Mouse (Mus musculus) activated CD4-positive, CD25-positive, alpha-beta regulatory T cell, adult 4 months (primary cell): ENCODE results near the gene Aym1. TPM values are rescaled to one million over a fixed set of nuclear protein-coding genes. Genes with fewer than 3 reads are reported as not detected.
"Not testable (repeated sequence)": the region's sequence is repeated elsewhere in the genome, so short reads cannot be mapped to it uniquely, and the experiment has no call there.

Experiments
- ATAC-seq: one replicate; pipeline ENCODE4 v1.8.0; 2017
- polyA plus RNA-seq, 2 experiments: library from polyadenylated mRNA; unstranded; fragments of 100-300 nt; shearing (Covaris generic); gene quantifications; one replicate each; pipeline ENCODE4 v1.2.1; 2017

The Aym1 gene
- polyA plus RNA-seq, 2 experiments from 2014 or later = not detected

GRCm38 (mm10) chr5:113354311-113354710, 2.8 kb upstream of the Aym1 start:
- ATAC-seq = no peak

- no peak for ATAC-seq
Observed at GRCm38 (mm10) chr5:113357656-113358055, 562 bp downstream of the Aym1 start.

GRCm38 (mm10) chr5:113358833-113359232, 1.7 kb downstream of the Aym1 start:
- no peak for ATAC-seq

- no peak for ATAC-seq
Observed at GRCm38 (mm10) chr5:113361283-113361682, 4.2 kb downstream of the Aym1 start.

GRCm38 (mm10) chr5:113362258-113362996, 5.3 kb downstream of the Aym1 start:
- ATAC-seq = no peak

GRCm38 (mm10) chr5:113363177-113363576, 6.1 kb downstream of the Aym1 start:
- no peak for ATAC-seq

- no peak for ATAC-seq
Observed at GRCm38 (mm10) chr5:113365921-113366320, 8.8 kb downstream of the Aym1 start.

- ATAC-seq = not testable (repeated sequence)
Observed at GRCm38 (mm10) chr5:113367726-113368125, 10.6 kb downstream of the Aym1 start.

GRCm38 (mm10) chr5:113369262-113369868, 12.3 kb downstream of the Aym1 start:
- no peak for ATAC-seq

- ATAC-seq = no peak
Observed at GRCm38 (mm10) chr5:113372449-113372848, 15.4 kb downstream of the Aym1 start.

- ATAC-seq = no peak
Observed at GRCm38 (mm10) chr5:113372995-113373950, 16.2 kb downstream of the Aym1 start.

GRCm38 (mm10) chr5:113374290-113374689, 17.2 kb downstream of the Aym1 start:
- no peak for ATAC-seq

- no peak for ATAC-seq
Observed at GRCm38 (mm10) chr5:113375783-113376182, 18.7 kb downstream of the Aym1 start.

- ATAC-seq = no peak
Observed at GRCm38 (mm10) chr5:113376292-113376691, 19.2 kb downstream of the Aym1 start.

GRCm38 (mm10) chr5:113379416-113379815, 22.3 kb downstream of the Aym1 start:
- no peak for ATAC-seq

GRCm38 (mm10) chr5:113380553-113380952, 23.5 kb downstream of the Aym1 start:
- ATAC-seq = no peak

GRCm38 (mm10) chr5:113382580-113382979, 25.5 kb downstream of the Aym1 start:
- no peak for ATAC-seq

GRCm38 (mm10) chr5:113393766-113394165, 36.7 kb downstream of the Aym1 start:
- ATAC-seq = no peak

GRCm38 (mm10) chr5:113396286-113396934, 39.3 kb downstream of the Aym1 start:
- ATAC-seq = no peak

- ATAC-seq = no peak
Observed at GRCm38 (mm10) chr5:113397443-113398317, 40.6 kb downstream of the Aym1 start.

GRCm38 (mm10) chr5:113402702-113403101, 45.6 kb downstream of the Aym1 start:
- ATAC-seq = no peak

GRCm38 (mm10) chr5:113407346-113407745, 50.3 kb downstream of the Aym1 start:
- no peak for ATAC-seq
